Mouse (Mus musculus): ENCODE measurements around the gene Mst1r. TPM values are rescaled to one million over a fixed set of nuclear protein-coding genes. Genes with fewer than 3 reads are reported as not detected.

Gene Mst1r
- 39.2 and 55.3 TPM in 2 replicates for polyA plus RNA-seq (2012; rRNA removed)

DNA sequence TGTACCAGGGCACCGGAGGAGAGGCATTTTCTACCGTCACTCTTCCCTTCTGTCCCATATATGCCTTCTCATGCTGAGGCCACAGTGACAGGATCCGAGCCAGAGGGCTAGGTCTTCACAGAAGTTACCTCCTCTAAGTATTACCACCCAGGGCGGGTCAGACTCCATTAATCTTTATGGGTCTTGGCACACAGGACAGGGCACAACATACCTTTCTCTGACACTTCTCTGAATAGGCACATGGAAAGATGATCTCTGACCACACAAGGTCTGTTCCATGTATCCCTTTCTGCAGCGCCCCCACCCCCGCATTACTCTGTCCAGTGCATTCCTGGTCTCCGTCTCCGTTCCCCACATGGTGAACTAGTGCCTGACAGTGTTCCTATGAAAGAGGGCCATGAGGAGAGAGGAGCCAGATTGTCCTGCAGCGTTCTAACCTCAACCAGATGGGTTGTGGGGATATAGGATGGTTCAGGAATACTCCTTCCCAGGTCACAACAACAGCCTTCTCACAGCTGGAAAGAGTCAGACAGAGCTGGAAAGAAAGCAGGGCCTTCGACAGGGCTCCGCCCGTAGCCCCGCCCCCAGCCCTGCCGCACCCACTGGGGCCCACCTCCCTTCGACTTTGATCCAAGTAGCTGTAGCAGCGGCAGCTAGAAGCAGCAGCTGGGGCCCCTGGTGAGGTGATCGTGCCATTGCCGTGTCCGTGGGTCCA lies at the start of gene Mst1r:
Gene Mst1r (plus strand): TSS at position 622 of the 715 bp plus-strand sequence.
- DNase-seq (ENCODE audit: low spot score) = peak; percentile 76

DNA sequence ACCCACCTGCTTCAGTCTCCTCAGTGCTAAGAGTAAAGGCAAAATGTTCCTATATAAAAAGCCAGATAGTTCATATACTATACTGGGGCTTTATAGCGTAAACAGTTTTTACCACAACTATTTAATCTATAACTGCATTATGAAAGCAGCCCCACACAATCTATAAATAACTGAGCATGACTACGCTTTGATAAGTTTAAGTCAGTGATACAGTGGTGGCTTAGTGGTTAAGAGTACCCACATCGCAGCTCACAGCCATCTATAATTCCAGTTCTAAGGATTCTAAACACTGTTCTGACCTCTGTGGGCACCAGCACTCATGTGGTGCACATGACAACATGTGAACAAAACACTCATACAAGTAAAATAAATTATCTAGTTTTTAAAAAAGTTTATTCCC lies 48.3 kb upstream of the Mst1r start:
- DNase-seq (ENCODE audit: low spot score) = no peak

DNA sequence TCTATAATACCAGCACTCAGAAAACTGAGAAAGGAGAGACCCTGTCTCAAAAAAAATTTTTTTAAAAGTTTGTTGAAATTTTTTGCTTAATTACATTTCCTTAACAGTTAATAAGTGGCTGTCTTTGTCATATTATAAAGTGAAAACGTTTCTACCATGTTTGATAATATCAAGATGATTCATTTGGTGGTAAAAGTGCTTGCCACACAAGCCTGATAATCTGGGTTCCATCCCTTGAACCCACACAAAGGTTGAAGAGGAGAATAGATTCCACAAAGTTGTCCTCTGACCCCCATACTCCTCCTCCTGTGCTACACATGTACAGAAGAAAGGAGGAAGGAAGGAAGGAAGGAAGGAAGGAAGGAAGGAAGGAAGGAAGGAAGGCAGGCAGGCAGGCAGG lies 42.2 kb upstream of the Mst1r start:
- DNase-seq (ENCODE audit: low spot score) = no peak

DNA sequence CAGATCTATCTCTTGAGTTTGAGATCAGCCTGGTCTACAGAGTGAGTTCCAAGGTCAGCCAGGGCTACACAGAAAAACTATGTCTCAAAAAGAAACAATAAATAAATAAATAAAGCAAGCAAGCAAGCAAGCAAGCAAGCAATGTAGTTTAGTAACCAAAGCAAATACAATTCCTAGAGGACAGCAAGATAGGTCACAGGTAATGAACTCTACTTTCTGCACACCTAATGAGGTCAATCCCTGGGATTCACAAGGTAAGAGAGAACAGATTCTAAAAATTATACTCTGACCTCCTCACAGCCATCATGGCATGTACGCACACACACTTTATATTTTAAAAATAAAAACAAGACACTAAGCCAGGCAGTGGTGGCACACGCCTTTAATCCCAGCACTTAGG lies 40.6 kb upstream of the Mst1r start:
- DNase-seq (ENCODE audit: low spot score) = no peak

DNA sequence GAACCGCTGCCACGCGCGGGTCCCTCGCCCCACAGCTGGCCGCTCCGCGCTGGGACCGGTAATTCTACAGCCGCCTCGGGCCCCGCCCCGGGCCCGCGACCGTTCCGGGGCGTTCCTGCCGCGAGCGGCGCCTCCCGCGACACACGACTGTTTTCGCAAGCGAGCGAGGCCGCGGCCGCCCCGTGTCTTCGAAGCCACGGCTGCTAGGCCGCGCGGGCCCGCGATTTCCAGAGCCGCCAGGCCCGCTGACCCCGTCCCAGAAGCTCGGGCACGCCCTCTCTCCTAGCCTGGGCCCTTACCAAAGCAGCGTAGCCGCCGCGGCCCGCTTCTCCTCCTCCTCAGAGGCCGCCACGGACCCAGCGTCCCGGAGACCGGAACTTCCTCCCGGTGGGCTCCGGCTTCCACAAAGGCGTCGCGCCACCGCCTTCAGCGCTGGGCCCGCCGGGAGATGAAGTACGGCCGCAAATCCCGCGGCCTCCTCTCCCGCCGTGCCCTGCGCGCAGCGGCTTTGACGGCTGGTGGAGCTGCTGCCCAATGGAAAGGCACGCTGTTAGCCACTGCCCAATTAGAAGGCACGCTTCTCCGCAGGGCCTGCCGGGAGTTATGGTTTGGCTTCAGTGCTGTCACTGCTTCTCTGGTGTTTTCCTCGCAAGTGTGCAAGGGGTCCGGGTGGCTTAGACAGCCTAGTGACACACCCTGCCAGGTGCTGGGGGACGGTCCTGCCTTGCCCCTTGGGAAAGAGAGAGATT lies 34.1 kb upstream of the Mst1r start:
- peak; percentile 92 for DNase-seq (ENCODE audit: low spot score)

DNA sequence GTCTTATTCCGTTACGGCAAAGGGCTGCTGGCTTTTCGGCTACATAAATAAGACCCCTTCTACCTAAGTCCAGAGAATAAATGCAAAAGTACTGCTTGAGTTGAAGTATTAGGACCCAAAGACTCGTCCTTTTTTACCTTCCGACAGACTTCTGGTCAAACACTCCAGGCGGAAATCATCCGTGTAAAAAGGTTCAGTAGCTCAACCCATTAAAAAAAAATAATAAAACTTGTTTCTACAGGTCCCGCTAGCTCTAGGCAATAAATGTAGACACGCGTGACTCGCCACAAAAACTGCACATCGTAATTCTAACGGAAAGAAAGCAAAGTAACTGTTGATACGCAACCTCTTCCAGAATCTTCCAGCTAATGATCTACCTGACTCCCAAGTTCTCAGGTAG lies 33.5 kb upstream of the Mst1r start, which contains the start of gene Rbm6:
Gene Rbm6 (minus strand): TSS at position 101 of the 400 bp plus-strand sequence.
- no peak for DNase-seq (ENCODE audit: low spot score)

DNA sequence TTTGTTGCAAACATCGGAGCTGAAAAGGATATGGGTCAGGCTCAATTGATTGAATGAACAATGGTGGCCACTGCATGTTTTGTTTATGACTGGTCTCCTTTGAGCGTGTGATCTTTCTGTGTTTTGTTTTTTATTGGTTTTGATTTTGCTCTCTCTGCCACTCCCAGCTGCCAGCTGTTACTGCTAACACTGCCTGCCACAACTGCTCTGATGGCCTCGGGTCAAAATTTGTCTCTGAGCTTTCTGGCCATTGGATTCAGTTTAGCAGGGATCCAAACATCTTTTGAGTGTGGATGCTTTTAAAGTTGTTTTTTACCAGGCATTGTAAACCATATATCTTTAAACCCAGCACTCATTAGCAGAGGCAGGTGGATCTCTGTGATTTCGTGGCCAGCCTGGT lies 26.3 kb upstream of the Mst1r start:
- no peak for DNase-seq (ENCODE audit: low spot score)

DNA sequence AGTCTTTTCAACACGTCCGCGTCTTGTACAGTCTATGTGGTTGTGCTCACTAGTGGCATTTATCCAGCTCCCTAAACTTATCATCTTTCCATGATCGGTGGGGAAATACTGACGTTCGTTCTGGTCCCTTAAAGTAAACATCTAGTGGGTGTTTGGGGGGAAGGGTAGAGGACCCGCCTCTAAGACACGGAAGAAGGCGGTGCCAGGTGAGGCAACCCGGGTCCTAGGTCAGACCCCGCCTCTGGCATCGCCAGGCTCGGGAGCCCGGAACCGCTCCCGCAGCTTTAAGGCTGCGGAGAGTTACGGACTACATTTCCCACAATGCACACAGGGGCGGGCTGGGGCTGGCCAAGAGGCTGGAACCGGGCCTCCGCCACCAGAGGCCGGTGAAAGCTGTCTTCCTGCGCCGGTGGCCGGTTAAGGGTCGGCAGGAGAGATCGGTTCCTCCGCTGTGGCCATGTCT lies 18.8 kb upstream of the Mst1r start, which contains the start of gene Mon1a:
Gene Mon1a (plus strand): TSS at position 348 of the 463 bp plus-strand sequence.
- DNase-seq (ENCODE audit: low spot score) = peak; percentile 82

DNA sequence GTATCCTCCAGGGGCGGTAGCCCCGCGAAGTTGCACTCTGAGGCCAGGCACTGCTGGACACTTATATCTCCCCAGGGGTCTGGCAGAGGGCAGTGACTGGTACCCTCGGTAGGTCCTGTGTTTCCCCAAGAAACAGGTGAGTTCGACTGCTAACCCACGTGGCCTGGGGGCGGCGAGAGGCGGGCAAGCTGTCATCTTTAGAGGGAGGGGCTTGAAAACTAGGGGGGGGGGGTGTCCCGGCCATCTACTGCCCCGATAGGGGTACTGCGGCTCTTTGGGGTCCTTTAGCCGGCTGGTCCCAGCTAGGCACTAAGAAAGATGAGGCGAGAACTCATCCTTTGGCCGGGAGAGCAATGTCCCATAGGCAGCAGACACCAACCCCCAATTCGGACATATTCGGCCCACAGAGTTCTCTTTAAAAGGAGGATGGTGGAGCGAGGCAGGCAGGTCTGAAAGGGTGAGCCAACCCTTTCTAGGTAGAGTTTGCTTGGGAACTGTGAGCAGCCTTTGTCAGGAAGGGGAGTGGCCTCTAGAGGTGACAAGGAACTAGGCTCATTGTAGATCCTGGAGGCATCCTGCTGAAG lies 18.3 kb upstream of the Mst1r start:
- DNase-seq (ENCODE audit: low spot score) = peak; percentile 36

DNA sequence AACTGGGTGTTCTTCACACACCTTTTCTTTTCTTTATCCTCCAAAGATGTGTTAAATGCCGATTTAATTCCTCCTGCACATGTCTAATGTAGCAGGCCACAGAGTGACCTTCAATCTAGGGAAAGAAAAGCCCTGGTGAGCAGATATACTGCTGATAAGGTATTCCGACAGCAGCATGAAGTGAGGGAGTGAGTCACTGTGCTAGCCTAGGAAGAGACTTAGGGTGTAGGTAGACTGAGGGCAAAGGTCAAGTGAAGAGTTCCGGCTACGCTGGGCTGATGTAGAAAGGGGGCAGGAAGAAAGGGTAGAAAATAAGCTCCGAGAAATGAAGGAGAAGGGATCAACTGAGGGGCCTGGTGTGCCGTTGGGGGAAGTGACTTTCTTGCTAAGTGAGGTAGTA lies 16.4 kb upstream of the Mst1r start:
- DNase-seq (ENCODE audit: low spot score) = no peak

DNA sequence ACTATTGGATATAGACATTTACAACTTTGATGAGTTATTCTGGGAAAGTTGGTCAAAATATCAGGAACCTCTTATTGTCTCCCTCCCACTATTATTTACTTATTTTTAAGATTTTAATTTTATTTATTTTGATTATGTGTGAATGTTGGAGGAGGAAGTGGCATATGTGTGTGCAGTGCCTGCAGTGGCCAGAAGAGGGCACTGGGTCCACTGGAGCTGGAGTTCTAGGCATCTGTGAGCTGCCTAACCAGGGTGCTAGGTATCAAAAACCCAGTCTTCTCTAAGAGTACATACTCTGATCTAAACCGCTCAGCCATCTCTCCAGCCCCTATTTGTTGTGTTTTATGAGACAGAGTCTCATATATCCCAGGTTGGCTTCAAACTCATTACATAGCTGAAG lies 15.7 kb upstream of the Mst1r start:
- no peak for DNase-seq (ENCODE audit: low spot score)

DNA sequence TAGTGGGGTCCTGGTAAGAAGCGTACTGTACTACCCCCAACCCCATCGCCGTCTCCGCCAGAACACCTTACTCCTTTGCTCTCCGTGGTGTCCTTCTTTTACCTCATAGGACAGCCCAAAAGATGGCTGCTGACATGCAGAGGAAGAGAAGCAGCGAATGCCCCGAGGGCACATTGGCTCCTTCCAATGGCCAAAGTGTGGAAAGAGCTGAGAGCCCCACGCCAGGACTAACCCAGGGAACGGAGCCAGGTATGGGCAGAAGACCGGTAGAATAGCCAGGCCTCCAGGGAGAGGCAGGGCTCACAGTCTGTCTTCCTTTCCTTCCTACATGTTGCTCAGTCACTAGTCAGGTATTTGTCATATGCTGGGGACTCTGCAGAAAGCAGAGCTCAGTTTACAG lies 8.1 kb upstream of the Mst1r start:
- no peak for DNase-seq (ENCODE audit: low spot score)

DNA sequence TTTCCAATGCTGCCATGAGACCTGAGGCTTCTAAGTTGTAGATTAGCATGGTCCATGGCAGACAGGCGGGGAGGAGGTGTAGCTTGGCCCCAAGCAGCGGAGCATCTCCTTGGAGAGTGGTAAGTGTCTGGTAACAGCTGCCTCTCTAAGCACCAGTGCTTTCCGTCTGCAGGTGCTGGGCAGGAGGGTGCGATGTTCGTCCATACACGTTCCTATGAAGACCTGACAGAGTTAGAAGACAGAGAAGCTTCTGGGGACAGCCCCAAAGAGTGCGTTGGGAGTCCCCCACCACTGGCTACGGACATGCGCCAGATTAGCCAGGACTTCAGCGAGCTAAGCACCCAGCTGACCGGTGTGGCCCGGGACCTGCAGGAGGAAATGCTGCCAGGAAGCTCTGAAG lies 6.8 kb upstream of the Mst1r start:
- DNase-seq (ENCODE audit: low spot score) = no peak

DNA sequence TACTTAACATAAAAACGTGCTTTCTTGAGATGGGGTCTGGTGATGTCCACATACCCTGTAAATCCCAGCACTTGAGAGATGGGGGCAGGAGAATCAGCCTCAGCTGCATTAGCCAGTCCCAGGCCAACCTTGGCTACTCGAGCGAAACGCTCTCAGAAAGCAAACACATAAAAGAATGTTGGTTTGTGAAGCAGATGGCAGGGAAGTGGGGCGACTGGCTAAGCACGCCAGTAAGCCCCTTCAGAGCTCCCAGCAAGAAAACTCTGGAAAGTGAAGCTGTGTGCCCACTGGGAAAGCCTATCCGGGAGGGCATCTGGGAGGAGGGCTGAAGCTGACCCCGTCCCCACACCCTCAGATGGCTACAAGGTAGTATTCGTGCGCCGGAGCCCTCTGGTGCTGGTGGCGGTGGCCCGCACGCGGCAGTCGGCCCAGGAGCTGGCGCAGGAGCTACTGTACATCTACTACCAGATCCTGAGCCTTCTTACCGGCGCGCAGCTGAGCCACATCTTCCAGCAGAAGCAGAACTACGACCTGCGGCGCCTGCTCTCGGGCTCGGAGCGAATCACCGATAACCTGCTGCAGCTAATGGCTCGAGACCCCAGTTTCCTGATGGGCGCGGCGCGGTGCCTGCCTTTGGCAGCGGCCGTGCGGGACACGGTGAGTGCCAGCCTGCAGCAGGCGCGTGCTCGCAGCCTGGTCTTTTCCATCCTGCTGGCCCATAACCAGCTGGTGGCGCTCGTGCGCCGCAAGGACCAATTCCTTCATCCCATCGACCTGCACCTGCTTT lies 5.6 kb upstream of the Mst1r start:
- DNase-seq (ENCODE audit: low spot score) = no peak

DNA sequence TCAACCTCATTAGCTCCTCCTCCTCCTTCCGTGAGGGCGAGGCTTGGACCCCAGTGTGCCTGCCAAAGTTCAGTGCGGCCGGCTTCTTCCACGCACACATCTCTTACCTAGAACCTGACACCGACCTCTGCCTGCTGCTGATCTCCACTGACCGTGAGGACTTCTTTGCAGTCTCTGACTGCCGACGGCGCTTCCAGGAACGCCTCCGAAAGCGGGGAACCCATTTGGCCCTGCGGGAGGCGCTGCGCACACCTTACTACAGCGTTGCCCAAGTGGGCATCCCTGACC lies 5.1 kb upstream of the Mst1r start:
- DNase-seq (ENCODE audit: low spot score) = no peak

DNA sequence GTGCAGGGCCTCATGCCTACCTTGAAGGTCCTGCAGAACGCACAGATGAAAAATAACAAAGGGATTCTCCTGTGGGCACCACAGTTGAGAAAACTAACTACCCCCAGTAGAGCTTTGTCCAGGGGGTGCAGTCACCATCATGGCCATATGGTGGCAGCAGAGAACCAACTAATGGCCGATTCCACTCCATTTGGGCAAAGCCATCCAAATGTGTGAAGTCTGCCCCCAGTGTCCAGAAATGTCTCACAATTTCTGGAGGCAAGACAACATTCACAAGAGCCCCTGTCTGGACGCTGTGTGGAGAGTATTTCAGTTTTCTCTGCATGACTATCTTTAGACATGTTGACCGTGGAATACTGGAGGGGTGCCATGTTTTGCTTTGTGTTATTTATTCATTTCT lies 1.9 kb upstream of the Mst1r start:
- peak; percentile 73 for DNase-seq (ENCODE audit: low spot score)

DNA sequence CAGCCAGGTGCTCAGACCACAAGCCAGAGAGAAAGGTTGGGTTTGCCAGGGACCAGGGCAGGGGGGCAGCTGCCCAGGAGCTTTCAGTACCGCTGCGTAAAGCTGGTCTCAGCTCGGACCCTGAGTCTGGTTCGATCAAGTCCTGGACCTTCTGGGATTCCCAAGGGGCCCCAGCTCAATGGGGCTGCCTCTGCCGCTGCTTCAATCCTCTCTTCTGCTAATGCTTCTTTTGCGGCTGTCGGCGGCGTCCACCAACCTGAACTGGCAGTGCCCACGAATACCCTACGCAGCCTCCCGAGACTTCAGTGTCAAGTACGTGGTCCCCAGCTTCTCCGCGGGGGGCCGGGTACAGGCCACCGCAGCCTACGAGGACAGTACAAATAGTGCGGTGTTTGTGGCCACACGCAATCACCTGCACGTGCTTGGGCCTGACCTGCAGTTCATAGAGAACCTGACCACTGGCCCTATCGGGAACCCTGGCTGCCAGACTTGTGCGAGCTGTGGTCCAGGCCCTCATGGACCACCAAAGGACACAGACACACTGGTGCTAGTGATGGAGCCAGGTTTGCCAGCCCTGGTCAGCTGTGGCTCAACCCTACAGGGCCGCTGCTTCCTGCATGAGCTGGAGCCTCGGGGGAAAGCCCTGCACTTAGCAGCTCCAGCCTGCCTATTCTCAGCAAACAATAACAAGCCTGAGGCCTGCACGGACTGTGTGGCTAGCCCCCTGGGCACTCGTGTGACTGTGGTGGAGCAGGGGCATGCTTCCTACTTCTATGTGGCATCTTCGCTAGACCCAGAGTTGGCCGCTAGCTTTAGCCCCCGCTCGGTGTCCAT lies 511 bp downstream of the Mst1r start:
- peak; percentile 42 for DNase-seq (ENCODE audit: low spot score)

DNA sequence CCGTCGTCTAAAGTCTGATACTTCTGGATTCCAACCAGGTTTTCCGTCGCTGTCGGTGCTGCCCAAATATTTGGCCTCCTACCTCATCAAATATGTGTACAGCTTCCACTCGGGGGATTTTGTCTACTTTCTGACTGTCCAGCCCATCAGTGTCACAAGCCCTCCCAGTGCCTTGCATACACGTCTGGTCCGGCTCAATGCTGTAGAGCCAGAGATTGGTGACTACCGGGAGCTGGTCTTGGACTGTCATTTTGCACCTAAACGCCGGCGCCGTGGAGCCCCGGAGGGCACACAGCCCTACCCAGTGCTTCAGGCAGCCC lies 1.1 kb downstream of the Mst1r start:
- DNase-seq (ENCODE audit: low spot score) = no peak

DNA sequence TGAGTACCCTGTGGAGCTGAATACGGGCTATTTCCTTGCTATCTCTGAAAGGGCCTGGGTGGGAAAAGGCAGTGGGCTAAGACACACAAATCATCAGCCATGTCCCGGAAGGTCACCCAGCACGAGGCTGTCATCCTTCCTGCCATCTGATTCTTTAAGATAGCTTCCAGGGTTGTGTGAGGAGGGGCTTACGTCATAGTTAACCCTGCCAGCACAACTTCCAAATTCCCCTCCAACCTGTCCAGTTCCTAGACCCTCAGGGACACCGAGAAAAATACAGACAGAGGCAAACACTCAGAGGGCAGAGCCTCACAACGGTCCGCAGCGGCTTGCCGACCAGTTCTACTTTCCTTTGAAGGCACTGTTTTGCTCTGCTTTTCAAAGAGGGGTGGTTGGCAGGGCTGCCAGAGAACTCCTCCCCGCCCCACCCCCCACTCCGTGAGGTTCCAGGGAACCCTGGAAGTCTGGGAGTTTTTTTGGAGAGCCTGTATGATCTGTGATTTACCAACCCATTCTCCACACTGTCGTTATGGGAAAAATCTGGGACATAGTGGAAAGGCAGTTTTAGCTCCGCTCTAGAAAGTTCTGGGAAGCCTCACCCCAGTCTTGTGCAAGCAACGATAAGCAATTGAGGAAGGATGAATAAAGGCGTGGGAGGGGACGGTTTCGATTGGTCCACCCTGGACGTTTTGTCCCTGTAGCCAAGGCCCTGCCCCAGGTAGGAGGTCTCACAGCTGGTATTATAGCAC lies 1.9 kb downstream of the Mst1r start:
- DNase-seq (ENCODE audit: low spot score) = peak; percentile 43

DNA sequence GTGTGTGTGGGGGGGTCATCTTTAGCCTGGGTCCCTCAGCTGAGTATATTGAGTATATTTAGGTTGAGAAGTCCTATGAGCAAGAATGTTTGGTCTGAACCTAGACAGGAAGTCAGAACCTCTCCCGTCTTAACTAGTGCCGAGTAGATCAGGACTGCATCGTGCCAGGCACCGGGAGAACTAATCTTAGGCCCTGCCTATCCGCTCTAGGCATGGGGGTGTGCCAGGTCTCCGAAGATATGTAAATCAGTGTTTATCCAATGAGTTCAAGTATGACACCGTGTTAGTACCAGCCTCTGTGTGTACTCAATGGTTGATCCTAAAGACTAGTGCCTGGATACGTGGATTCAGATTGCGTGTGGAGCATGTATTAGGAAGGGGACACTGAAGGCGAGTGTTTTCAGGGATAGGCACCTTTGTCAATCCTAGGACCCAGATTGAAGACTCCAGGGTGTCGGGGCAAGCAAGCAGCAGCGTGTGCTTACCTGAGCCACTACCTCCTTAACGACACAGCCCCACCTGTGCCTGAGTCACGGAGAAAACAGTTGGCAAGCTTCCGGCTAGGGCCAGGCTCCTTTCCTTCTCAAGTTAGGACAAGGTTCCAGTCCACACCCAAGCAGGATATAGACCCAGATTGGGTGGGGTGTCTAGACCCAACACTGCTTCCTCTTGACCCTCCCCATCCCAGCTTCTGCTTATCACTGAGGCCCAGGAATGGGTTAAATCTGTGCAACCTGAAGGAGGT lies 3.5 kb downstream of the Mst1r start:
- DNase-seq (ENCODE audit: low spot score) = peak; percentile 44

Data from urinary bladder, adult 2 months (tissue).